Mouse (Mus musculus): Measurements from ENCODE around the gene Islr2. TPM values are rescaled to one million over a fixed set of nuclear protein-coding genes. Genes with fewer than 3 reads are reported as not detected.
A peak's percentile ranks its signal among the peaks of the same experiment; 100 is the strongest.

Islr2 gene
- polyA plus RNA-seq, 1 experiment = 1.7 TPM

- TF ChIP-seq CTCF (conservative IDR thresholded peaks at IDR 0.05; ENCODE audit: insufficient read depth, insufficient read length, low read depth, low read length) = no peak
- no peak for TF ChIP-seq POLR2A (IDR thresholded peaks at IDR 0.05; ENCODE audit: low read depth, low read length)
- DNase-seq = no peak
- H3K36me3 ChIP-seq (ENCODE audit: control insufficient read depth, insufficient read depth, low read length) = no peaks in the 10 kb centered on the region
- no peak overlapping the region for H3K4me3 ChIP-seq (ENCODE audit: insufficient read depth, low read depth, low read length)
- H3K27me3 ChIP-seq (replicated peaks; ENCODE audit: control insufficient read depth, insufficient read depth, low read length) = no peaks in the 10 kb centered on the region
- WGBS = 69% methylated on average over 5 of the region's 5 CpGs
- H3K4me1 ChIP-seq (ENCODE audit: control insufficient read depth, insufficient read depth, low read length) = no peaks in the 10 kb centered on the region
- H3K27ac ChIP-seq (ENCODE audit: insufficient read depth, low read depth, low read length) = no peak overlapping the region
Measured at GRCm38 (mm10) chr9:58160315-58160714, 43.8 kb downstream of the Islr2 start.

GRCm38 (mm10) chr9:58159855-58160254 lies 44.3 kb downstream of the Islr2 start:
- H3K4me1 ChIP-seq (ENCODE audit: control insufficient read depth, insufficient read depth, low read length) = no peaks in the 10 kb centered on the region
- no peaks in the 10 kb centered on the region for H3K27me3 ChIP-seq (replicated peaks; ENCODE audit: control insufficient read depth, insufficient read depth, low read length)
- H3K27ac ChIP-seq (ENCODE audit: insufficient read depth, low read depth, low read length) = no peak overlapping the region
- H3K36me3 ChIP-seq (ENCODE audit: control insufficient read depth, insufficient read depth, low read length) = no peaks in the 10 kb centered on the region
- DNase-seq = no peak
- H3K4me3 ChIP-seq (ENCODE audit: insufficient read depth, low read depth, low read length) = no peak overlapping the region
- 66% methylated on average over 4 of the region's 4 CpGs for WGBS
- TF ChIP-seq POLR2A (IDR thresholded peaks at IDR 0.05; ENCODE audit: low read depth, low read length) = no peak
- no peak for TF ChIP-seq CTCF (conservative IDR thresholded peaks at IDR 0.05; ENCODE audit: insufficient read depth, insufficient read length, low read depth, low read length)

GRCm38 (mm10) chr9:58158541-58159311 lies 45.4 kb downstream of the Islr2 start:
- TF ChIP-seq CTCF (conservative IDR thresholded peaks at IDR 0.05; ENCODE audit: insufficient read depth, insufficient read length, low read depth, low read length) = no peak
- TF ChIP-seq POLR2A (IDR thresholded peaks at IDR 0.05; ENCODE audit: low read depth, low read length) = no peak
- H3K27me3 ChIP-seq (replicated peaks; ENCODE audit: control insufficient read depth, insufficient read depth, low read length) = no peaks in the 10 kb centered on the region
- H3K36me3 ChIP-seq (ENCODE audit: control insufficient read depth, insufficient read depth, low read length) = no peaks in the 10 kb centered on the region
- WGBS = 49% methylated on average over 7 of the region's 7 CpGs
- peak; percentile 36 for DNase-seq
- H3K4me3 ChIP-seq (ENCODE audit: insufficient read depth, low read depth, low read length) = peak overlapping the region; percentile 20; the same call in 1 of the 2 replicates
- peak overlapping the region; percentile 64 for H3K27ac ChIP-seq (ENCODE audit: insufficient read depth, low read depth, low read length)
- H3K4me1 ChIP-seq (ENCODE audit: control insufficient read depth, insufficient read depth, low read length) = no peaks in the 10 kb centered on the region

- no peaks in the 10 kb centered on the region for H3K36me3 ChIP-seq (ENCODE audit: control insufficient read depth, insufficient read depth, low read length)
- no peaks in the 10 kb centered on the region for H3K4me1 ChIP-seq (ENCODE audit: control insufficient read depth, insufficient read depth, low read length)
- H3K27ac ChIP-seq (ENCODE audit: insufficient read depth, low read depth, low read length) = peak overlapping the region; percentile 64; the same call in 1 of the 2 replicates
- H3K4me3 ChIP-seq (ENCODE audit: insufficient read depth, low read depth, low read length) = peak overlapping the region; percentile 9; the same call in 1 of the 2 replicates
- TF ChIP-seq CTCF (conservative IDR thresholded peaks at IDR 0.05; ENCODE audit: insufficient read depth, insufficient read length, low read depth, low read length) (no peak), POLR2A (IDR thresholded peaks at IDR 0.05; ENCODE audit: low read depth, low read length) (no peak)
- 76% methylated on average over 13 of the region's 13 CpGs for WGBS
- H3K27me3 ChIP-seq (replicated peaks; ENCODE audit: control insufficient read depth, insufficient read depth, low read length) = no peaks in the 10 kb centered on the region
- no peak for DNase-seq
Measured at GRCm38 (mm10) chr9:58157838-58158237, 46.3 kb downstream of the Islr2 start.

GRCm38 (mm10) chr9:58156819-58157560 lies 47.1 kb downstream of the Islr2 start:
- H3K27me3 ChIP-seq (replicated peaks; ENCODE audit: control insufficient read depth, insufficient read depth, low read length) = no peaks in the 10 kb centered on the region
- no peak overlapping the region for H3K27ac ChIP-seq (ENCODE audit: insufficient read depth, low read depth, low read length)
- 91% methylated on average over 22 of the region's 22 CpGs for WGBS
- DNase-seq = no peak
- no peak overlapping the region for H3K4me3 ChIP-seq (ENCODE audit: insufficient read depth, low read depth, low read length)
- no peaks in the 10 kb centered on the region for H3K4me1 ChIP-seq (ENCODE audit: control insufficient read depth, insufficient read depth, low read length)
- no peaks in the 10 kb centered on the region for H3K36me3 ChIP-seq (ENCODE audit: control insufficient read depth, insufficient read depth, low read length)
- no peak for TF ChIP-seq CTCF (conservative IDR thresholded peaks at IDR 0.05; ENCODE audit: insufficient read depth, insufficient read length, low read depth, low read length)
- TF ChIP-seq POLR2A (IDR thresholded peaks at IDR 0.05; ENCODE audit: low read depth, low read length) = no peak

- no peak for TF ChIP-seq CTCF (conservative IDR thresholded peaks at IDR 0.05; ENCODE audit: insufficient read depth, insufficient read length, low read depth, low read length)
- no peak for TF ChIP-seq POLR2A (IDR thresholded peaks at IDR 0.05; ENCODE audit: low read depth, low read length)
- H3K36me3 ChIP-seq (ENCODE audit: control insufficient read depth, insufficient read depth, low read length) = no peaks in the 10 kb centered on the region
- H3K27me3 ChIP-seq (replicated peaks; ENCODE audit: control insufficient read depth, insufficient read depth, low read length) = no peaks in the 10 kb centered on the region
- WGBS = 54% methylated on average over 3 of the region's 3 CpGs
- H3K27ac ChIP-seq (ENCODE audit: insufficient read depth, low read depth, low read length) = no peak overlapping the region
- H3K4me3 ChIP-seq (ENCODE audit: insufficient read depth, low read depth, low read length) = no peak overlapping the region
- peak; percentile 43 for DNase-seq
- no peaks in the 10 kb centered on the region for H3K4me1 ChIP-seq (ENCODE audit: control insufficient read depth, insufficient read depth, low read length)
Measured at GRCm38 (mm10) chr9:58155366-58155765, 48.8 kb downstream of the Islr2 start.

GRCm38 (mm10) chr9:58153095-58153494 lies 51.0 kb downstream of the Islr2 start:
- WGBS = 88% methylated on average over 3 of the region's 3 CpGs

More at GRCm38 (mm10) chr9:58153095-58153494, 51.0 kb downstream of the Islr2 start:
- Histone ChIP-seq H3K27me3 (replicated peaks; ENCODE audit: control insufficient read depth, insufficient read depth, low read length) (no peaks in the 10 kb centered on the region), H3K4me3 (ENCODE audit: insufficient read depth, low read depth, low read length) (no peak overlapping the region), H3K4me1 (ENCODE audit: control insufficient read depth, insufficient read depth, low read length) (no peaks in the 10 kb centered on the region), H3K27ac (ENCODE audit: insufficient read depth, low read depth, low read length) (no peak overlapping the region), H3K36me3 (ENCODE audit: control insufficient read depth, insufficient read depth, low read length) (no peaks in the 10 kb centered on the region)
- TF ChIP-seq POLR2A (IDR thresholded peaks at IDR 0.05; ENCODE audit: low read depth, low read length) = no peak
- TF ChIP-seq CTCF (conservative IDR thresholded peaks at IDR 0.05; ENCODE audit: insufficient read depth, insufficient read length, low read depth, low read length) = no peak
- no peak for DNase-seq
